Mouse (Mus musculus) hindbrain, embryonic 12.5 days (tissue): ENCODE results near the gene Cfhr1. TPM values are rescaled to one million over a fixed set of nuclear protein-coding genes. Genes with fewer than 3 reads are reported as not detected.

Source experiments
- ATAC-seq: fragments of 200-750 bp; cut with Nextera tagmentation; 2 replicates; pipeline ENCODE4 v1.8.0; 2017; ENCODE audit warnings: moderate TSS enrichment; ENCODE audit not compliant: low FRiP score
- H3K27ac ChIP-seq: fragments of 300-500 bp; sonication (generic); 2 replicates; pipeline ENCODE4 v1.5.1; 2016; ENCODE audit warnings: mild to moderate bottlenecking
- H3K27me3 ChIP-seq: fragments of 300-500 bp; sonication (generic); 2 replicates; pipeline ENCODE4 v1.6.1; 2016; ENCODE audit warnings: mild to moderate bottlenecking
- H3K36me3 ChIP-seq: fragments of 300-500 bp; sonication (generic); 2 replicates; pipeline ENCODE4 v1.6.1; 2016; ENCODE audit warnings: mild to moderate bottlenecking
- H3K4me1 ChIP-seq: fragments of 300-500 bp; sonication (generic); 2 replicates; pipeline ENCODE4 v1.6.1; 2016
- H3K4me2 ChIP-seq: fragments of 300-500 bp; sonication (generic); replicated peaks from 2 replicates; pipeline ENCODE4 v1.6.1; 2016; ENCODE audit warnings: mild to moderate bottlenecking
- H3K4me3 ChIP-seq: fragments of 300-500 bp; sonication (generic); 2 replicates; pipeline ENCODE4 v1.5.1; 2016; ENCODE audit warnings: mild to moderate bottlenecking
- H3K9ac ChIP-seq: fragments of 300-500 bp; sonication (generic); 2 replicates; pipeline ENCODE4 v1.6.1; 2016; ENCODE audit warnings: mild to moderate bottlenecking, moderate library complexity
- H3K9me3 ChIP-seq: fragments of 300-500 bp; sonication (generic); replicated peaks from 2 replicates; pipeline ENCODE4 v1.6.1; 2016; ENCODE audit warnings: mild to moderate bottlenecking
- WGBS: fragments of 180-500 bp; shearing (Covaris S2); methylation state at CpG from one replicate; pipeline ENCODE4 v1.1.7; 2016; 5-methylcytosine and 5-hydroxymethylcytosine counted together
- polyA plus RNA-seq: library from polyadenylated mRNA; unstranded; fragments of >200 nt; fragmentation: Nextera tagmentation; extraction: Ambion mirVana; gene quantifications from 2 replicates; pipeline ENCODE4 v1.2.1, GENCODE M21; 2016

Cfhr1 gene
- not detected in 2 replicates for polyA plus RNA-seq

DNA sequence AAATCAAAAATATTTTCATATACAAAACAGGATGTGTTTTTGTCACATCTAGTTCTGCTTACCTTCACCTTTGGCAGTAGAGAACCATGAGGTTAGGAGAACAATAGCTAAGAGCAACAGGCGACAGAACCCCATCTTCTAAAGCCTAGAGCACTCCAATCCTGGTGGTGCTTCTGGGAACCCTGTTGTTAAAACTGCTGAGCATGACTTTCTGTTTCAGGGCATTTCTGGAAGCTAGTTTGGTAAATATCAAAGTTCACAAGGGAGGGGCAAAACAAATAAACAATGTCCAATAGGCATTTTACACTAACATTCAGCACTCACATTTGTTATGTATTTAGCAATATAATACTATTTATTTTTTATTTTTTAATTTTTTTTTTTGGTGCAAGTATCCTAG is at the start of gene Cfhr1:
TSS of gene Cfhr1 (minus strand) at position 249 of the 400 bp plus-strand sequence.
- no peaks in the 10 kb centered on the region for H3K4me1 ChIP-seq
- no peak within 1 kb of the TSS for H3K27ac ChIP-seq
- 42% methylated on average over 1 of the region's 1 CpGs for WGBS
- H3K9ac ChIP-seq = no peak within 1 kb of the TSS
- H3K36me3 ChIP-seq = no peaks in the 10 kb centered on the region
- no peak within 1 kb of the TSS for H3K4me2 ChIP-seq
- no peak for ATAC-seq
- no peak within 1 kb of the TSS for H3K4me3 ChIP-seq
- H3K9me3 ChIP-seq = no peaks in the 10 kb centered on the region
- no peaks in the 10 kb centered on the region for H3K27me3 ChIP-seq

DNA sequence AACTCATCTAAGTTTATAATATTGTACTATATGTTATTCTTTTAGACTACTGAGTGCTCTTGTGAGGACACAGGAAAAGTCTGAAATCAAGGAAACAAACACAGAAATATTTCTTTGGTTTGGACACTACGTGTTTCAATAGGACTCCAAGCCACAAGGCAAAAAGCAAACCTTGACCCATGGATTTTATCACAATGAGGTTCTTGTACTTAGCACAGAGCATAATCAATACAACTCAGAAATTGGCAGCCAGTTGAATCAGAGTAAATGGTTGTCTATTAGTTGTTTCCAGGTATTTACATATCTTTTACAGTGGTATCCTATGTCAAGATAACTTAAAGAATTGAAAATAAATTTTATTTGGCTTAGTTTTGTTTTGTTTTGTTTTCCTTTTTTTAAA is 8.8 kb downstream of the Cfhr1 start:
- Histone ChIP-seq H3K9me3 (no peaks in the 10 kb centered on the region), H3K4me1 (no peaks in the 10 kb centered on the region), H3K36me3 (no peaks in the 10 kb centered on the region), H3K4me2 (no peak overlapping the region), H3K27ac (no peak overlapping the region), H3K4me3 (no peak overlapping the region), H3K27me3 (no peaks in the 10 kb centered on the region), H3K9ac (no peak overlapping the region)
- 78% methylated on average over 1 of the region's 1 CpGs for WGBS
- ATAC-seq = no peak

DNA sequence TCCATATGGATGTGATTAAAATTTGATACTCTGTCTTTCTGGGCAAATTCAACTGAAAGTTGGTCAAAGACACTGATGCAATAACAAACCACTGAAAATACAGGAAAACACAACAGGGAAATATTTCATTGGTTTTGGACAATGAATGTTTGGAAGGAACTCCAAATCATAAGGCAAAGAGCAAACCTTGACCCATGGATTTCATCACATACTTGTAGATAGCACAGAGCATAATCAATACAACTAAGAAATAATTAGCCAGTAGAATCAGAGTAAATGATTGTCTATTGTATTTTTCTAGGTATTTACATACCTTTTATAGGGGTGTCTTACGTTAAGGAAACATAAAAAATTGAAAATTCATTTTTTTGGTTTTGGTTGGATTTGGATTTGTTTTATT is 11.5 kb downstream of the Cfhr1 start:
- no peak for ATAC-seq
- no peak overlapping the region for H3K4me3 ChIP-seq
- WGBS = 91% methylated on average over 1 of the region's 1 CpGs

DNA sequence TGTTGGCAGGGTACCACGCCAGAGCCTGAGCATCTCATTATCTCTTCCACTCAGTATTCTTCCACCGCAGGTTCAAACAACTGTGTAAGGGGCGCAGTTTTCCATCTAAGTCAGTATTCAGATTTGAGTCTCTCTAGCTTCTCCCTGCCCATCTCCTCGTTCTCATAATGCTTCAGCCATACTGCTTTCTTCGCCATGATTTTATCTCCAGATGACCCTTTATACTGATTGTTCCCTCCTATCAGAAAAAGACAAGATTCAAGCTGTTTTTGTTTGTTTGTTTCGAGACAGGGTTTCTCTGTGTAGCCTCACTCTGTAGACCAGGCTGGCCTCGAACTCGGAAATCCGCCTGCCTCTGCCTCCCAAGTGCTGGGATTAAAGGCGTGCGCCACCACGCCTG is 45.5 kb downstream of the Cfhr1 start:
- 91% methylated on average over 12 of the region's 12 CpGs for WGBS
- Histone ChIP-seq H3K4me1 (no peaks in the 10 kb centered on the region), H3K36me3 (no peaks in the 10 kb centered on the region), H3K27ac (no peak overlapping the region), H3K9me3 (no peaks in the 10 kb centered on the region), H3K4me3 (no peak overlapping the region), H3K4me2 (no peak overlapping the region), H3K27me3 (no peaks in the 10 kb centered on the region), H3K9ac (no peak overlapping the region)
- no peak for ATAC-seq

More for the DNA sequence above, 11.5 kb downstream of the Cfhr1 start:
- Histone ChIP-seq H3K4me1 (no peaks in the 10 kb centered on the region), H3K9me3 (no peaks in the 10 kb centered on the region), H3K27me3 (no peaks in the 10 kb centered on the region), H3K27ac (no peak overlapping the region), H3K4me2 (no peak overlapping the region), H3K36me3 (no peaks in the 10 kb centered on the region), H3K9ac (no peak overlapping the region)

DNA sequence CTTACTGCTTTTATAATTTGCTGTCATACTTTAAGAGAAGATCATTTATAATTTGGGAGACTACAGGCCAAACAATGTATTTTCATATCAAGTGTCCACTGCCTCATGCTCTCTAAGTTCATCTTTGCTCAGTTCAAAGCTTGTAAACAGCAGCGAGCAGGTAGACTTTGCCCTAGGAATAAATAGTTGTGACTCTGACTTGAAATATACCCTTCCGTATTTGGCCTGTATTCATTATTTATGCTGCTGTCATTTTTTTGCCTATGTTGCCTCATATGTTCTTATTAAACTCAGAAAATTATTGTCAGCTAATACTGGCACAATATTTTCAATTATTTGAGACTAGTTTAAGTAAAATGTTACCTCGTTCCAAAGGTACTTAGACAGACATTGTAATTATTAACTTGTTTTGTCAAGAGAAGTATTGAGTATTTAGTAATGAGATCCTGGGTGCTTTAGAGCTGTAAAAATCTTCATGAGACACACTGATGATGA is 58.8 kb downstream of the Cfhr1 start, which contains the start of gene F13b:
TSS of gene F13b (plus strand) at position 445 of the 495 bp plus-strand sequence.
- Histone ChIP-seq H3K27me3 (no peaks in the 10 kb centered on the region), H3K9ac (no peak within 1 kb of the TSS), H3K4me3 (no peak within 1 kb of the TSS), H3K27ac (no peak within 1 kb of the TSS), H3K36me3 (no peaks in the 10 kb centered on the region), H3K4me2 (no peak within 1 kb of the TSS), H3K4me1 (no peaks in the 10 kb centered on the region), H3K9me3 (no peaks in the 10 kb centered on the region)
- no peak for ATAC-seq
- WGBS = 95% methylated on average over 3 of the region's 3 CpGs

DNA sequence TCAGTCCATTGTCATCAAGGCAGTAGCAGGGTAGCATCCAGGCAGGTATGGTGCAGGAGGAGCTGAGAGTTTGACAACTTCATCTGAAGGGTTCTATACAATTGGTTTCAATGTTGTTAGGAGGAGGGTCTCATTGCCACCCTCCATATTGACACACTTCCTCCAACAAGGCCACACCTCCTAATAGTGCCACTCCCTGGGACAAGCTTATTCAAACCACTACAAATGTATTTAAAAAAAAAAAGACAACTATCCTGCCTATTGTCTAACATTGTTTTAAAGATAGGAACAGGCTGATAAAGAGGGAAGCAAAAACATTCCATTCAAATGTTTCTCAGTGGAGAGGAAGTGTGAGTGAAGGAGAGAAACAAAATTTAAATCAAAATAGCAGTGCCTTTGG is 60.3 kb downstream of the Cfhr1 start:
- Histone ChIP-seq H3K9ac (no peak overlapping the region), H3K36me3 (peaks cover 5% of the 10 kb centered on the region), H3K27ac (no peak overlapping the region), H3K4me3 (no peak overlapping the region), H3K9me3 (no peaks in the 10 kb centered on the region), H3K27me3 (no peaks in the 10 kb centered on the region), H3K4me2 (no peak overlapping the region), H3K4me1 (no peaks in the 10 kb centered on the region)
- no peak for ATAC-seq

Other genes starting within 250 kb of the Cfhr1 start
- gene Crb1, start 183.2 kb downstream of the Cfhr1 start, polyA plus RNA-seq = 2.1 and 3.0 TPM in 2 replicates
- gene Zbtb41, start 138.0 kb downstream of the Cfhr1 start, polyA plus RNA-seq = 19.2 and 20.8 TPM in 2 replicates
- gene Aspm, start 105.5 kb downstream of the Cfhr1 start, polyA plus RNA-seq = 18.5 and 19.1 TPM in 2 replicates
- not detected in 2 replicates for gene F13b, start 58.6 kb downstream of the Cfhr1 start, polyA plus RNA-seq
- gene Gm4788, start 221.0 kb upstream of the Cfhr1 start, polyA plus RNA-seq = not detected in 2 replicates